Mouse (Mus musculus) forebrain, postnatal 0 days (tissue): ENCODE results near the gene Sowahb. TPM values are rescaled to one million over a fixed set of nuclear protein-coding genes. Genes with fewer than 3 reads are reported as not detected.
"Not testable (repeated sequence)": the region's sequence is repeated elsewhere in the genome, so short reads cannot be mapped to it uniquely, and the experiment has no call there.

Experiments used
- ATAC-seq: fragments of 200-750 bp; cut with Nextera tagmentation; 2 replicates; pipeline ENCODE4 v1.8.0; 2017; ENCODE audit warnings: mild to moderate bottlenecking, moderate library complexity
- DNase-seq: peaks from one replicate; pipeline ENCODE4 v3.0.0-alpha.2; 2015
- H3K27ac ChIP-seq: fragments of 300-500 bp; sonication (generic); 2 replicates; pipeline ENCODE4 v1.5.1; 2014; ENCODE audit warnings: low read depth, mild to moderate bottlenecking, antibody characterized with exemption, low read length, moderate library complexity, mixed read lengths
- H3K27me3 ChIP-seq: fragments of 300-500 bp; sonication (generic); 2 replicates; pipeline ENCODE4 v1.6.1; 2014; ENCODE audit warnings: mild to moderate bottlenecking, low read length, mixed read lengths; ENCODE audit not compliant: insufficient read depth
- H3K36me3 ChIP-seq: fragments of 300-500 bp; sonication (generic); 2 replicates; pipeline ENCODE4 v1.6.1; 2014; ENCODE audit warnings: mild to moderate bottlenecking, moderate library complexity; ENCODE audit not compliant: insufficient read depth
- H3K4me1 ChIP-seq: fragments of 300-500 bp; sonication (generic); 2 replicates; pipeline ENCODE4 v1.6.1; 2014; ENCODE audit warnings: antibody characterized with exemption; ENCODE audit not compliant: insufficient read depth
- H3K4me2 ChIP-seq: fragments of 300-500 bp; sonication (generic); 2 replicates; pipeline ENCODE4 v1.6.1; 2014; ENCODE audit warnings: low read depth, mild to moderate bottlenecking, moderate library complexity
- H3K4me3 ChIP-seq: fragments of 300-500 bp; sonication (generic); 2 replicates; pipeline ENCODE4 v1.5.1; 2014; ENCODE audit warnings: low read depth, low read length, mixed read lengths
- H3K9ac ChIP-seq: fragments of 300-500 bp; sonication (generic); 2 replicates; pipeline ENCODE4 v1.6.1; 2014; ENCODE audit warnings: mild to moderate bottlenecking
- H3K9me3 ChIP-seq: fragments of 300-500 bp; sonication (generic); 2 replicates; pipeline ENCODE4 v1.6.1; 2016; ENCODE audit warnings: low read length
- CTCF ChIP-seq: sonication (generic); IDR thresholded peaks from 2 replicates; pipeline ENCODE4 v1.5.1; 2016; ENCODE audit warnings: antibody characterized with exemption, control low read depth, low read depth
- WGBS: fragments of 180-500 bp; shearing (Covaris S2); extraction: QIAGEN DNeasy Blood & Tissue Kit; methylation state at CpG from one replicate; pipeline ENCODE4 v1.1.7; 2014; 5-methylcytosine and 5-hydroxymethylcytosine counted together
- polyA plus RNA-seq: library from polyadenylated mRNA; unstranded; fragments of >200 nt; fragmentation: Nextera tagmentation; extraction: Ambion mirVana; gene quantifications from 2 replicates; pipeline ENCODE4 v1.2.1, GENCODE M21; 2015
- total RNA-seq: library from RNA; depleted of rRNA; stranded (reverse); fragments of >200 nt; gene quantifications from 2 replicates; pipeline ENCODE4 v1.2.3, GENCODE M21; 2014

The Sowahb gene
- total and polyA plus RNA-seq, 2 experiments from 2014 or later, result 0.10 to 0.12 TPM

DNA sequence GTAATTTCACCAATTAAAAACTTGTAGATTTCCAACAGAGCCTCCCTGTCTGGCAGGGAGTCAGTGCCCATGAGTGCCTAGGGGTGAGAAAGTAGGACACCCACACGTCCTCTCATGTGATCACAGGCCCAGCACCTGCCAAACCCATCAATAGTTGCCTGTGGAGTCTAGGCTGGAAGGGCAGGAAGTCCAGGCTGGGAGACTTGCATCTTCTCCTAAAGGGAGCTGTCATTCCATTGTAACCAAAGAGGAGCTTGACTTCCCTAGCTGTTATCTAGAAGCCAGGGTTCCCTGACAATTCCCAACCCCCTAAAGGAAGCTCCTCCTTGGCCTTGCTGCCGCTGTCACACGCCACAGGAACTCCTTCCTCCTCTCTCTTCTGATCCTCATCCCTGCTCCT, 14.0 kb downstream of the Sowahb start:
- ATAC-seq (no peak), DNase-seq (no peak)
- H3K4me1 ChIP-seq, result no peaks in the 10 kb centered on the region
- no peaks in the 10 kb centered on the region for H3K9me3 ChIP-seq
- H3K9ac ChIP-seq, result no peak overlapping the region
- no peaks in the 10 kb centered on the region for H3K27me3 ChIP-seq
- H3K27ac ChIP-seq, result no peak overlapping the region
- H3K4me2 ChIP-seq, result no peak overlapping the region
- TF ChIP-seq CTCF, result no peak
- WGBS, result 71% methylated on average over 3 of the region's 3 CpGs
- no peaks in the 10 kb centered on the region for H3K36me3 ChIP-seq
- no peak overlapping the region for H3K4me3 ChIP-seq

DNA sequence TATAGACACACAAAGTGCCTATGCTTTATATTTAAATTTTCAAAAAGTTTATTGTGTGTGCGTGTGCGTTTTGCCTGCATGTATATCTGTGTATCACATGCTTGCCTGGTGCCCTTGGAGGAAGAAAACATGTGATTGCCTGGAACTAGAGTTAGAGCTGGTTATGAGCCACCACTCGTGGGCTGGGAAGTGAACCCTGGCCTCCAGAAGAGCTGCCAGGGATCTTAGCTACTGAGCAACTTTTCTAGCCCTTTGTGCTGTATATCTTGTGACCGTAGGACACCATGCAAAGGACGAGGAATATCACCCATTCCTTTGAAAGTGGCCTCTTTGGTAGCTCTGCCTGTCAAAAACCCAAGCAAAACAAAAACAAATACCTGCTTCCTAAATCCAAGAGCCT, 14.4 kb downstream of the Sowahb start:
- no peak for TF ChIP-seq CTCF
- 80% methylated on average over 5 of the region's 5 CpGs for WGBS

DNA sequence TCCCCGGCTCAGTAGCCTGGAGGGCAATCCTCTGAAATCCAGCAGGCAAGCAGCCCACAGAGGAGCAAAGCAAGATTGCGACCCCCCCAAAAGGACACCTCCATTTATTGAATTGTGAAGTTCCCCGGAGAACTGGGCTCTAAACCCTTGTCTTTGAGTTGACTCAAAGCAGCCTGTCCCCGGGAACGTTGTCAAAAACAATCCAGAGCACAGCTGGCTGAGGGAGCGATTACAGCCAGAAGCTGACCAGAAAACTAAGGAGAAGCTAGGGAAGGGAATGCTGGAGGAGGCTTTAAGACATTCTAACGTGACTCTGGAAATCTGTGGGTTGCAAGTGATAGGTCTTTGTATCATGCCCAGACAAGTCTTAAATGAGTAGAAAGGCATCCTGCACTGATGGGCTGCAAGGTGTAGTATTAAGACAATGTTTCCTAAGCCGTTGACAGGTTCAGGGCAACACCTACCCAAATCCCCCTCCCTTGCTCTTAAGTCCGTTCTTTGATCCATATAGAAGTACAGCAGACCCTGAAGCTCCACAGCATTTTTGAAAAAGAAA, 17.6 kb downstream of the Sowahb start:
- Histone ChIP-seq H3K27ac (no peak overlapping the region), H3K36me3 (no peaks in the 10 kb centered on the region), H3K27me3 (no peaks in the 10 kb centered on the region), H3K4me2 (no peak overlapping the region), H3K4me1 (no peaks in the 10 kb centered on the region), H3K4me3 (no peak overlapping the region), H3K9me3 (no peaks in the 10 kb centered on the region), H3K9ac (no peak overlapping the region)
- DNase-seq (no peak), ATAC-seq (no peak)
- no peak for TF ChIP-seq CTCF
- 53% methylated on average over 9 of the region's 9 CpGs for WGBS

More for the DNA sequence above, 14.4 kb downstream of the Sowahb start:
- ATAC-seq, result no peak
- H3K36me3 ChIP-seq, result no peaks in the 10 kb centered on the region
- H3K4me3 ChIP-seq, result no peak overlapping the region
- H3K27me3 ChIP-seq, result no peaks in the 10 kb centered on the region
- H3K27ac ChIP-seq, result no peak overlapping the region
- no peaks in the 10 kb centered on the region for H3K9me3 ChIP-seq
- H3K4me2 ChIP-seq, result no peak overlapping the region
- no peak for DNase-seq
- no peaks in the 10 kb centered on the region for H3K4me1 ChIP-seq
- no peak overlapping the region for H3K9ac ChIP-seq

DNA sequence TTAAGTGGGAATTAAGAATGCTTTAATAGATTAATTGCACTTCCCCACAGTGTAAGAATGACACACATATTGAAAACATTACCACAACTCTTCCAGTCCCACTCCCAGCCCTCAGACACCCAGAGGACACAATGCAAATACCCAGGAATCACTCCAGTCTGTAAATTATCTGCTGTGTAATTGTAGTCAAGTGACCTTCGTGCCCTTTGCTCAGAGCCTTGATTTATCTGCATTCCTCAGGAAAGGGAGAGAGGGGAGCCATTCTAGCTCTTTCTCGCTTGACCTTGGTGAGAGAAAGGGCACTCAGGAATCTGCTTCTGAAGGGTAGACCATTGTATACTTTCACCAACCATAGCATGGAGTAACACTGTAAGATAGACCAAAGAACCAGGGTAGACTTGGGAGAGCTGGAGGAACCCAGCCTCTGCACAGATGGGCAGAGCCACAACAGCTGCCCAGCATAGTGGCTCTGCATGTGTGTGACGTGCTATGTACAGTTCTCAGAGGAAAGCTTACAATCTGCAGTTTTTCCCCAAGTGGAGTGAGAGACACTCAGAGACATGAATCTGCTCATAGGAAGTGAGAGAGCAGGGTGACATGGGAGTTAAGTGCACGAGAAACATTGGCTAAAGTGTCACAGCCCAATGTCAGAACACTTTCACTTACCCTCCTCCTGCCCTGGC, 18.2 kb downstream of the Sowahb start:
- no peak overlapping the region for H3K27ac ChIP-seq
- no peaks in the 10 kb centered on the region for H3K9me3 ChIP-seq
- no peaks in the 10 kb centered on the region for H3K27me3 ChIP-seq
- H3K4me1 ChIP-seq, result no peaks in the 10 kb centered on the region
- H3K36me3 ChIP-seq, result no peaks in the 10 kb centered on the region
- ATAC-seq (no peak), DNase-seq (no peak)
- H3K9ac ChIP-seq, result no peak overlapping the region
- H3K4me3 ChIP-seq, result no peak overlapping the region
- TF ChIP-seq CTCF, result no peak
- 70% methylated on average over 4 of the region's 4 CpGs for WGBS
- H3K4me2 ChIP-seq, result no peak overlapping the region

DNA sequence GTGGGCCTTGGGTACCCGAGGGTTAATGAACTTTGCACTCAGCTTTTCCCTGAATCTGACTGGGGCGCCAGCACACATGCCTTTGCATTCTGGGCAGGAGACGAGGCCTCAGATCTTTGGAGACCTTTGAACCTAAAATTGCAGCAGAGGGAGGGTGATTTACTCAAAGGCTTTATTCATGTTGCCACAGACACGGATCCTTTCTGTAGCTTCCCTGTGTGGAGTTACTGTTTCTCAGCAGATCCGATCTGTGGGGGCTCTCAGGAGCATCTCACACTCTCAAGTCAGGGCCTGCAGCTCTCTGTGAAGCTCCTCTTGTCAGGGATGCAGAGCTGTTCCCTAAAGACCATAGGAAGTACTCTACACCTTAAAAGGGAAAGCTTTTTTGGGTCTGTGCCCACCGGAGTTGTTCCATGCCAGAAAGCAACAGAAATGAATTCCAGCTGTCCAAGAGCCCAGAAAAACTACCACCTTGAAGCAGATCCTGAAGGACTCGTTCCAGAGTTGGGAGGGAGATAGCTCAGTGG, 20.0 kb downstream of the Sowahb start:
- ATAC-seq, result no peak
- no peak overlapping the region for H3K27ac ChIP-seq
- no peak overlapping the region for H3K4me2 ChIP-seq
- TF ChIP-seq CTCF, result no peak
- no peaks in the 10 kb centered on the region for H3K4me1 ChIP-seq
- no peaks in the 10 kb centered on the region for H3K36me3 ChIP-seq
- no peaks in the 10 kb centered on the region for H3K9me3 ChIP-seq
- no peak for DNase-seq
- no peaks in the 10 kb centered on the region for H3K27me3 ChIP-seq
- 28% methylated on average over 7 of the region's 7 CpGs for WGBS
- H3K4me3 ChIP-seq, result no peak overlapping the region
- H3K9ac ChIP-seq, result no peak overlapping the region

DNA sequence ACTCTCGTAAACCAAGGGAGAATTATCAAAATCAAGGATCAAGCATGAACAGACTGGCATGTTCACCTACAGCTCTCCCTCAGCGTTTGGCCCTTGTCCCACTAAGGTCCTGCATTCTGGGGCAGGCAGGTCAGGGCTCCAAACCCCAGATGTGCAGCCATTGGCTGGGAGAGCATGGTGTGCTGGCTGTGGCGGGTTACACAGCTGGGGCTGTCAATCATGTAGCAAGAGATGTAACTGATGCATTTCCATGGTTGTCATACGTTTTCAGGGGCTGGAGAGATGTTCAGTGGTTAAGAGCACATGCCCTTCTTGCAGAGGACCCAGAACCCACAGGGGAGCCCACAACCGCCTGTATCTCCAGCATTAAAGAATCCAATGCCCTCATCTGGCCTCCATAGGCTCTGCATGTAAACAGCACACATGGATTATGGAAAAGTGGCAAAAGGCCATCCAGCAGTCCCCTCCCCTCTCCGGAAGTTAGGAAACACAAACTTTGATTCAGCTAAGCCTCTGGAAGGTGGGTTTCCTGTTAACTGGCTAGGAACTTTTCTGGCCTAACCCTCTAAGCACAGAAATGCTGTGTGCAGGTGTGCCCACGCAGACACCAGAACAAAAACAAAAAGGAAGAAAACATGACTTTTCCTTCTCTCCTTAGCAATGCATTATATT, 22.6 kb downstream of the Sowahb start:
- no peak overlapping the region for H3K27ac ChIP-seq
- H3K4me1 ChIP-seq, result no peaks in the 10 kb centered on the region
- WGBS, result 73% methylated on average over 7 of the region's 7 CpGs
- H3K4me2 ChIP-seq, result no peak overlapping the region
- H3K9ac ChIP-seq, result no peak overlapping the region
- H3K4me3 ChIP-seq, result no peak overlapping the region
- H3K27me3 ChIP-seq, result no peaks in the 10 kb centered on the region
- TF ChIP-seq CTCF, result no peak
- no peaks in the 10 kb centered on the region for H3K36me3 ChIP-seq
- ATAC-seq, result no peak
- no peaks in the 10 kb centered on the region for H3K9me3 ChIP-seq
- no peak for DNase-seq

DNA sequence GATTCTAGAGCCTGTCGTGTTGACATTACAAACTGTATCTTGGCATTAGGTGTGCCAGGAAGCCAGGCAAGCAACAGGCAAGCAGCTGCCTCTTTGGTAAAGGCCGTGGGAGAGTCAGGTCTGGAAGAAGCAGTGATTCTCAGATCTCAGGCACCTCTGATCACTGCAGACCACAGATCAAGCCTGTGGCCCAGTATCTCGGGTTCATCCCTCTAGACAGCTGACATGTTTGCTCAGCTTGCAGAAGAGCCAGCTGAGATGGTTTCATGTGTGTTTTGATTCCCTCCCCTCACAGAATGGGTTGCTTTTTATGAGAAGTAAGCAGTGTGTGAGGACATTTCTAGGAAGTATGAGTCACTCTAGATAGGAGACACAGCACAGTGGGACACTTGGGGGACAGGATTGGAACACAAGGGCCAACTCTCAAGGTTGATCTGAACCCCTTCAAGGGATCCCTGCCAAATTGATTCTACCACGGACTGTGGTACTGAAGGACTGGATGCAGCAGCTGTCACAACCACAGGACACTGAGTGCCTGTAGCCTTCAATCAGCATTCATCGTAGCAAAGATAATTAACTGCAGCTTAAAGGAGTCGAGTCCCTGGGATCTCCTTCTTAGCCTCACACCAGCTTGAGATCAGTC, 24.7 kb downstream of the Sowahb start:
- DNase-seq (no peak), ATAC-seq (no peak)
- H3K4me1 ChIP-seq, result no peaks in the 10 kb centered on the region
- TF ChIP-seq CTCF, result no peak
- no peaks in the 10 kb centered on the region for H3K9me3 ChIP-seq
- no peak overlapping the region for H3K4me2 ChIP-seq
- 68% methylated on average over 6 of the region's 6 CpGs for WGBS
- H3K4me3 ChIP-seq, result no peak overlapping the region
- H3K27me3 ChIP-seq, result no peaks in the 10 kb centered on the region
- H3K9ac ChIP-seq, result no peak overlapping the region
- no peak overlapping the region for H3K27ac ChIP-seq
- no peaks in the 10 kb centered on the region for H3K36me3 ChIP-seq

DNA sequence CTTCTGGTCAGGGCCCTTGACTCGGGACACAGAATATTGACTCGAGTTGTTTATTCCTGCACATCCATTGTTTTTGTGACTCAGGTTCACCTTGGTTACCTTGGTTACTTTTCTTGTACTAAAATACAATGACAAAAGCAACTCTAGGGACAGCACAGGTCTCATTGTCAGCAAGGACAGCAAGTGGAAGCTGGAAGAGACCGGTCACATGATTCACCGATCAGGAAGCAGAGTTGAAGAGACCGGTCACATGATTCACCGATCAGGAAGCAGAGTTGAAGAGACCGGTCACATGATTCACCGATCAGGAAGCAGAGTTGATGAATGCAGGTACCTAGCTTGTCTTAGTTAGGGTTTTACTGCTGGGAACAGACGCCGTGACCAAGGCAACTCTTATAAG, 25.6 kb downstream of the Sowahb start:
- not testable (repeated sequence) for H3K9ac ChIP-seq, H3K27ac ChIP-seq, H3K4me2 ChIP-seq, H3K4me1 ChIP-seq, H3K36me3 ChIP-seq, H3K4me3 ChIP-seq, H3K9me3 ChIP-seq, DNase-seq, H3K27me3 ChIP-seq
- 94% methylated on average over 10 of the region's 10 CpGs for WGBS
- ATAC-seq, result 0 out of 2 replicates have a peak, but pooled peaks have one; percentile 16
